Mouse (Mus musculus): Measurements from ENCODE around the gene Vps11.
"Not testable (repeated sequence)": the region's sequence is repeated elsewhere in the genome, so short reads cannot be mapped to it uniquely, and the experiment has no call there.

Gene Vps11

DNA sequence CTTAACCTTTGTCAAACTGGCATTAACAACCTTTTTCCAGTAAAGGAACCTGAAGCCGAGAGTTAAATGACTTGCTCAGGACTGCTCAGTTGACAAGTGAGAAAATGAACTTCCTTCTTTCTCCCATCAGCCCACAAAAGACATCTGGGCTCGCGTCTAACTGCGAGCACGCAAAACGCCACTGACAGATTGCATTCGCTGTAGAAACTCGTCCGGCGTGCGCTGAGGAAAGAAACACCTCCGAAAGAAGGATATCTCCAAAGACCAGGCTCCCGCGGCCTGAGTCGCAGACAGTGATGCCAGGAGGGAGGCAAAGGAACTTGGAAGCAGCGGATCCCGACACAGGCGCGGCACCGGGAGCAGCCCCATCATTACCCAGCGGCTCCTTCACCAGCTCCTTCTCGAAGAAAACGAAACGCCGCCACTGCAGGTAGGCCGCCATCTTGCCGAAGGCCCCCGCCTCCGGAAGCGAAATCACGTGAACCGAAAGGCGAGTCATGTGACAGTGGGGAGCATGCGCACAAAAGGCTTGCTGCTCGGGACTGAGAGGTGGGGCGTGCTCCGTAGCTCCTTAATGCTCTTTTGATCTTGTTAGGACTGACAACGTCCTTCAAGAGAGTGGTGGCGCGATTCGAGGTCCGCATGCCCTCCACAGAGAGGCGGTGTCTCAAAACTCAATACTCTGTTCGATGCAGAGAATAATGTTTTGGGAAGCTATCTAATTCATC is at the start of gene Vps11:
TSS of gene Vps11 (minus strand) at position 481 of the 728 bp plus-strand sequence.
- peak; percentile 98 for DNase-seq (ENCODE audit: low read depth, low spot score)

DNA sequence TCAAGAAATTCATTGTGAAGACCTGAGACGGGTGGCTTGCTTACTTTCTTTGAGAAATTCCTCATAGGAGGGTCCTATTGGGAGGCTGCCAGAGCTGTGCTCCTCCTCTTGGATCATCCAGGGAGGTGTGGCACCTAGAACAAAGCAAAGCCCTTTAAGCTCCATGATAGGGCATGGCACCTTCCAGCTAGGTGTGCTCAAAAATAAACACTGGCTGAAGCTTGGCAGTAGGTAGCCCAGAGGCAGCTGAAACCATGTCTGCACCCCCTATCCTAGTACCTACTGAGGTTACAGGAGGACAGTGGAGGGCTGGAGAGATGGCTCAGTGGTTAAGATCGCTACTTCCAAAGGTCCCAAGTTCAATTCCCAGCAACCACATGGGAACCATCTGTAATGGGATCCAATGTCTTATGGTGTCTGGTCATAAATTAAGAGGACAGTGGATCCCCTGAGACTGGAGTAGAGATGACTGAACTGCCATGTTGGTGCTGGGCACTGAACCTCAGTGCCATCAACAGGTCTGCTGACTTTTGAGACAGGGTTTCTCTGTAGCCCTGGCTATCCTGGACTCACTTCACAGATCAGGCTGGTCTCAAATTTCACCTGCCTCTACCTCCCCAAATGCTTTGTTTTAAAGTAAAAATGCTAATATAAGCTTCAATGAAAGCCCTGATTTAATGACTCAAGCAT is 49.3 kb upstream of the Vps11 start:
- peak; percentile 75 for DNase-seq (ENCODE audit: low read depth, low spot score)

DNA sequence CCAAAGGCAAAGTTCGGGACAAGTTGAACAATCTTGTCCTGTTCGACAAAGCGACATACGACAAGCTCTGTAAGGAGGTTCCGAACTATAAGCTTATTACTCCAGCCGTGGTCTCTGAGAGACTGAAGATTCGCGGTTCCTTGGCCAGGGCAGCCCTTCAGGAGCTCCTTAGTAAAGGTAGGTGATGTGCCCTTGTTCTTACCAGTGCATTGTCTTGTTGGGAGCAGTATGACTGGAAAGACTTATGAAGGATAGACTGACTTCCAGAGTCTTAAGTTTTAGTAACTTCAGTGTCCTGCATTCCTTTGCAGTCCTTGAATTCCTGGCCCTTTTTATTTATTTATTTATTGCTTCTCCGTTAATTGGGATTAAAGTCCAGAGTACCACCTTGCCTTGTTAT is 47.2 kb upstream of the Vps11 start:
- DNase-seq (ENCODE audit: low read depth, low spot score): not testable (repeated sequence)

DNA sequence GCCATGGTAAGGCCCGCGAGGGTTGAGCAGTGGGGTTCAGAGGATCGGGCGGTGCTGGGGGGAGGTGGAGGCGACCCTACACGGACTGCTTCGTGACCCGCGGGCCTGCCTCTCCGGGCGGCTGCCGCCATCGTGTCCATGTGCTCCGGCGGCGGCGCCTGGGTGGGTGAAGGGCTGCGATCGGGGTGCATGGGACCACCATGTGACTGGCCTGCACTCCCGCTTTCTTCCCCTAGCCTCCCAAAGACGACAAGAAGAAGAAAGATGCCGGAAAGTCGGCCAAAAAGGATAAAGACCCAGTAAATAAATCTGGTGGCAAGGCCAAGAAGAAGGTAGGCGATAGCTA is 46.3 kb upstream of the Vps11 start:
- no peak for DNase-seq (ENCODE audit: low read depth, low spot score)

DNA sequence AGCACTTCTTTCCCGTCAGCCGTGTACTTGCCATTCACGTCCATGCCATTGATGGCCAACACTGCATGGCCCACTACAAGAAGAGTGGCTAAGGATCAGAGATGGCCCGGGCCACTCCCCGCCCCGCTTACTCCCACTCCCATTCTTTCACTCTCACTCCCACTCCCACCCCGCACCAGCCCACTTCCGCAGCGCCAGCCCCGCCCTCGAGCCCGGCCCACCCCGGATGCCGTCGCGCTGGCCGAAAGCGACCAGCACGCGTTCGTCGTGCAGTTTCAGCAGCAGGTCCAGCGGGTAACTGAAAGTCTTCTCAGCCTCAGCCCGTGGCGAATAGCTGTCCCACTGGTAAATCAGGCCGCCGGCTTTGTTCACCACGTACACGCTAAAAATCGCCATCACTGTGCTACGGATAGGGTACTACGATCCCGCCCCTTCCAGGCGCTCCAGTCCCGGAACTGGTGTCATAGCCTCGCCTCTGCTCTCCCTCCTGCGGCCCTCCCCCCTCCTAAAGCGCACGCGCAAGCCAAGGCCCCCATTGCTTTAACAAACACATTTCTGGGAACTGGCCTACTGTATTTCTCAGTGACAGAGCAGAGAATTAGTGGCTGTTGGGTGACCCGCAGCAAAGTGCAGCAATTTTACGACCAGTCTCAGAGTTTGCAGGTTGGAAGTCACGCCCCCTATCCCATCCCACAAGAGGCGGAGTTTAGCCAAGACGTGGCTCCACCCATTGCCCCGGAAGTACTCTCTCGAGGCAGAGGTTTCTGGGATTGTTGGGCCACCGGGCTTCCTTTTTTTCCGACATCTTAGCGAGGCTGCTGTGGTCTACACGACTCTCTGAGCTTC is 45.7 kb upstream of the Vps11 start, which contains the start of the genes Rps25 and Trappc4:
TSS of gene Rps25 (plus strand) at position 234 of the 846 bp plus-strand sequence.
TSS of gene Trappc4 (minus strand) at position 695 of the 846 bp plus-strand sequence.
- peak; percentile 96 for DNase-seq (ENCODE audit: low read depth, low spot score)

DNA sequence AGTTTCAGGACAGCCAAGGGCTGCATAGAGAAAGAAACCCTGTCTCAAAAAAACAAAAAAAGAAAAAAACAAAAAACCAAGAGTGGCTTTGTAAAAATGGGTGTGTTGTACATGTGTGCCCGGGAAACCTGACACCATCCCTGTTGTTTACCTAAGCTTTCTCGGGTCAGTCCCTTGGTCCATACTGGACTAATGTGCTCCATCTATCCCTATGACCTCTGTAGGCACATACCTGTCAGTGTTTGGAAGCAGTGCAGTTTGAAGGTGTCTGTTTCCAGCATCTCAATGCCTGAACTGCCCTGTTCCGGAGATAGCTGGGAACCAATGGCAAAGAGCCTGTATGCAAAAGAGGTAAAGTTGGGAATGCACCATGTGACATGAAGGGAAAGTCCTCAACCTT is 43.5 kb upstream of the Vps11 start:
- no peak for DNase-seq (ENCODE audit: low read depth, low spot score)

DNA sequence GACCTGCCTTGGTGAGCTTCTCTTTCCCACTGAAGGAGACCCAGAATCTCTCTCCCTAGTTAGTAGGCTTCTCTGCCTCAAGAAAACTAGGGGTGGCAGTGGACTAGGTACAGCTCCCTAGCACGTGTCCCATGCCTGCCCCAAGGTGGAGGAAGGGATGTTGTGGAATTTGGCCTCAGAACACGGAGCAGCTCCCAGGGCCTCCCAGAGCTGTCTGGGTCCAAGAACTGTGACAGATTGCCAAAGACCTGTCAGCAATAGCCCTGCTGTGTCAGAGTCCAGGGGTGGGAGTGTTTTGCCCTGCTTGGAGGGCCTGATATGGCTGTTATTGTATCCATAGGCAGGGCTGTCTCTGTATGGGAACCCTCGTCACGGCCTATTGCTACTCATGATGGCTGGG is 39.6 kb upstream of the Vps11 start:
- DNase-seq (ENCODE audit: low read depth, low spot score): no peak

DNA sequence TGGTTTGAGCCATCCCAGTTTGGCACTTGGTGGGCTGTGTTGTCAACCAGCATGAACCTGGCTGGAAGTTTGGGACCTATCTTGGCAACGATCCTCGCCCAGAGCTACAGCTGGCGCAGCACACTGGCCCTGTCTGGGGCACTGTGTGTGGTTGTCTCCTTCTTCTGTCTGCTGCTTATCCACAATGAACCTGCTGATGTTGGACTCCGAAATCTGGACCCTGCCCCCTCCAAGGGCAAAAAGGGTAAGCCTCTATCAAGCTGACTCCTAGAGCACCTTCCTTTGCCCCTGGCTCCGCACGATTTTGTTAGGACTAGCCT is 38.3 kb upstream of the Vps11 start:
- DNase-seq (ENCODE audit: low read depth, low spot score): no peak

DNA sequence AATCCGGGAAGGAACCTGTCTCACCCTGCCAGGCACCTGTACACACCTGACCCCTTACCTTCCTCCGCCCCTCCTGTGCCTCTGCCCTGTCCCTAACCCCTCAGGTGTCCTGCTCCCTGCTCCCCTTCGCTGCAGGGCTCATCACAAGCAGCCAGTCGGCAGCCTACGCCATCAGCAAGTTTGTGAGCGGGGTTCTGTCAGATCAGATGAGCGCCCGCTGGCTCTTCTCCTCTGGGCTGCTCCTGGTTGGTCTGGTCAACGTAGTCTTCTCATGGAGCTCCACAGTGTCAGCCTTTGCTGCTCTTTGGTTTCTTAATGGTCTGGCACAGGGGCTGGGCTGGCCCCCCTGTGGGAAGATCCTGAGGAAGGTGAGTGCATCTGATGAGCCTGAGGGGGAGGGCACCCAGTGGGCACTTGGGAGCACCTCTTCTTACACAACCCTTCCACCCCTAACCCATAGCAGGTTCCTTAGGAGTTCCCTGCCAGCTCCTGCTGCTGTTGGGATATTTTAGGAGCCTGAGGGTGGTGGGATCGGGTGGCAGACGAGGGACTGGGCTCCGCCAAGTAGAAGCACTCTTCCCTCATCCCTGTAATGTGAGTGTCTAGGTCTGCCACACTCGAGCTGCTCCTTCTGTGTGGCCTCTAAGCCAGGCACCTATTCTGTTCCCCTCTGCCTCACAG is 37.8 kb upstream of the Vps11 start:
- DNase-seq (ENCODE audit: low read depth, low spot score): no peak

DNA sequence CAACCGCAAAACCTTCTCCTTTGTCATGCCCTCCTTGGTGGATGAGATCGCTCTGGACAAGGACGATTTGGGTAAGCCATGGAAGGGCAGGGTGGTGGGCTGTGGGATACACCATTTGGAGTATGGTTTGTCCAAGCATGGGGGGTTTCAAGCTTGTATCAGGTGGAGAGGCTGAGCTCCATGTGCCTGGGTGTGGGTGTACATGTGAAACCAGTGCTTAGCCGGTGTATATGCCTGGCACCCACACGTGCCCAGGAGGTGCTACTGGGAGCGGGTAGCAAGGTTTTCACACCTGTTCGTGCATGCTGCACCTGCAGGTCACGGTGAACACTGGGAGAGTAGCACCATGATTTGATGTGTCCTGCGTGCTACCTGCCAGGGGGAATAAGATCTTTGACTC is 37.1 kb upstream of the Vps11 start:
- DNase-seq (ENCODE audit: low read depth, low spot score): no peak

DNA sequence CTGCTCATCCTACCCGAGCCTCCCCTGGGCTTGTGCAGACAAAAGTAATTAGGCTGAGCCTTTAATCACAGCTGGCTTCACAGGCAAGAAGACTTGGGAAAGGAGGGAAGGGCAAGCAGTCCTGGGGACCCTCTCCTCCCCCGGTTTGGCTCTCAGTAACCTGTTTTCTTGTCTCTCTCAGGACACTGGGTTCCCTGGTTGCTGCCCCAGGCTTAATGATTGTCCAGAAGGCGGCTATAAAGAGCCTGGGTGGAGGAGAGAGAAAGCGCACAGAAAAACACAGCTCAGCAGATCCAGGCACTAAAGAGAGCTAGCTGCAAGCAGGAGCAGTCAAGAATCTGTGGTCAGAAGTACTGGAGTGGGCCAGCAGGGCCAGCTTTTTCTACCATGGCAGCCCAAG is 36.6 kb upstream of the Vps11 start:
- DNase-seq (ENCODE audit: low read depth, low spot score): no peak

DNA sequence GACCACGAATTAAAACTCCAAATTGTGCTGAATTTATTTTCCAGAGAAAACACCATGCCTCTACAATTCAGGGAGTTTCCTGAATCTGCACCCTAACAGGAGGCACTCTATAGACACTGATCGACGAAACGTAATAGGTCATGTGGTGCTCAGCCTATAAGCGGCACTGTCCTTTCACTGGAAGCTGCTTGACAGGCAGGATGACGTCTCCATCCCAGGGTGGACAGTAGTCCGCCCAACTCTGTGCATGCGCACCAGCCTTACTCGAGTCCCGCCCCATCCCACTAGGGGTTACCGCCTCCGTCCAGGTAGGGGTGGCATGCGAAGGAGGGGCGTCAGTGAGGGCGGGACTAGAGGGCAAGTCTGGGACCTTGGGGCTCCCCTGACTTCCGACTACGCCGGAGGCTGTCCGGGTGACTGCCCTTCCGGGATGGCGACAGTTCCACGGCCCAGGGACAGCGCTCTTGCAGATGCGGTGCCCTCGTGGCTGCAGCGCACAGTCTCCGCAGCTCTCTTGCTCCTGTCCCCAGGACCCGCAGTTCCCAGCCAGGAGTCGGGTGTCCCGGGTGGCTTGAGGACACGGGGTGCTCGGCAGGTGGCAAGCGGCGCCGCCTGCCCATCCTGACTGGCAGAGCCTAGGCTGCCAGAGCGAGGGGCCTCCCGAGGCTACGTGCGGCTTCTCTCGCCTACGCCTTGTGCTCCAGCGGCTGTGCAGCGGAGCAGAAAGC is 35.4 kb upstream of the Vps11 start, which contains the start of gene Slc37a4:
TSS of gene Slc37a4 (plus strand) at position 169 of the 728 bp plus-strand sequence.
- peak; percentile 91 for DNase-seq (ENCODE audit: low read depth, low spot score)

DNA sequence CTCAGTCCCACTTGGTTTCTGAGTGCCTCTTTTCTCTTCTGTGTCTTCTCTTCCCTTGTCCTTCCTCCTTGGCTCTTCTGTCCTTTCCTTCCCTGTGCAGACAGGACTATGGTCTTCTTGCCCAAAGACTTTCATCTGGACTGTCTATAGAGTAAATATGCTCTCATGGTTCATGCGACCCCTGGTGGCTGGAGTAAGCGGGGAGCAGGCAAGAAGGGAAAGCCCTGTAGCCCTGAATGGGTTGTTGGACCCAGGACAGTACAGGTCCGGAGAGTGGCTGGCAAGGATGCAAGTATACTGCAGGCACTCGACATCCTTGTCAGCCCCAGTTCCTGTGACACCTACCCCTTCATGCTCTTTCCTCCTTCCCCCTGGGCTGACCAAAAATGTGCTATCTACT is 30.0 kb upstream of the Vps11 start:
- peak; percentile 79 for DNase-seq (ENCODE audit: low read depth, low spot score)

DNA sequence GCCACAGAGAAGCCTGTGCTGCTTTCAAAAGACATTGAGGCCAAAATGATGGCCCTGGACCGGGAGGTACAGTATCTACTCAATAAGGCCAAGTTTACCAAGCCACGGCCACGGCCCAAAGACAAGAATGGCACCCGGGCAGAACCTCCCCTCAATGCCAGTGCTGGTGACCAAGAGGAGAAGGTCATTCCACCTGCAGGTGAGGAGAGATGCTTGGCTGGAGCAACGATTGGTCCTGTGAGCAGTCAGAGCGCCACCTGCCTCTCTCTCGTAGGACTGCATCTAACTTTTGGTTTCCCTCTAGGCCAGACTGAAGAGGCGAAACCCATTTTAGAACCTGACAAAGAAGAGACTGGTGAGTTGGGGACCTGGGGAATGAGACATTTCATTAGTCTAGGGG is 27.8 kb upstream of the Vps11 start:
- DNase-seq (ENCODE audit: low read depth, low spot score): peak; percentile 81

DNA sequence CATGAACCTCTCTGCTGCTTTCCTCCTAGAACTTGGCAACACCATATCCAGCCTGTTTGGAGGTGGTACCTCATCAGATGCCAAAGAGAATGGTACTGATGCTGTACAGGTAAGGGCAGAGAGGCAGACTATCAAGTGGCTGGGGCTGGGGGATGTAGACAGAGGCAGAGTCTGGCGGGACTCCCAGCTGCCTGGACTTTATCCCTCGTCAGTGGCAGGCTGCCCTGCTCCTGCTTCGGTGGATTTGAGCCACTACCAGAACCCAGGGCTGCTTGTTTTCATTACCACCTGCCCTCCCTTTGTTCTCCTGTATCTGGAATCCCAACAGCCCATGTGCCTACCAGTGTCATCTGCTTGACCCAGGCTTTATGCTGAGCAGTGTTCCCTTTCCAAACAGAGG is 25.8 kb upstream of the Vps11 start:
- no peak for DNase-seq (ENCODE audit: low read depth, low spot score)

DNA sequence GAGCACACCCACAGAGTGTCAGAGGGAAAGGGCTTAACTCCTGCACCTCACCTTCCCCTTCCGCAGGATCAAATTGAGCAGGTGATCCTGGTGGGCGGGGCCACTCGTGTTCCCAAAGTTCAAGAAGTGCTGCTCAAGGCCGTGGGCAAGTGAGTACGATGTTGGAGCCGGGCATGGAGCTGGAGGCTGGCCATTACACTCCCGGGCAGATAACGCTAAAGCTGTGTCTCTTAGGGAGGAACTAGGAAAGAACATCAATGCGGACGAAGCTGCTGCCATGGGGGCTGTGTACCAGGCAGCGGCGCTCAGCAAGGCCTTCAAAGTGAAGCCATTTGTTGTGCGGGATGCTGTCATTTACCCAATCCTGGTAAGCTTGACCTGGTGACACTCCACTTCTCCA is 23.1 kb upstream of the Vps11 start:
- DNase-seq (ENCODE audit: low read depth, low spot score): no peak

DNA sequence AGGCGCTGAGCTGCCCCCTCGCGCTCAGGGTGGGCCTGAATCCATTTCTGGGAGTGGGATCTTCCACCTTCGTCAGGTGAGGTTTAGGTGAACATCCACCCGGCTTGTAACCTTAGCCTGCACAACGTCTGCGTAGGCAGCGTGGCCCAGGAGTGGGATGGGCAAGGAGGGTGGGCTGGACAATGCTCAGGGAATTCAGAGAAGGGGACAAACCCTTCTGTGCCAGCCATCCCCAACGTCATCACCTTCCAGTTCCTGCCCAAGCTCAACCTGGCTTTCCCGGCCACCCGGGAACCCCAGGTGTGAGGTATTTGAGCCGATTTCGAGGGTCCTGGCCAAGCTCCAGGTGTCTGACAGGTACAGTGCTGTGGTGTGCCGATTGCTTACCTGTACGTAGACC is 18.4 kb upstream of the Vps11 start:
- no peak for DNase-seq (ENCODE audit: low read depth, low spot score)

DNA sequence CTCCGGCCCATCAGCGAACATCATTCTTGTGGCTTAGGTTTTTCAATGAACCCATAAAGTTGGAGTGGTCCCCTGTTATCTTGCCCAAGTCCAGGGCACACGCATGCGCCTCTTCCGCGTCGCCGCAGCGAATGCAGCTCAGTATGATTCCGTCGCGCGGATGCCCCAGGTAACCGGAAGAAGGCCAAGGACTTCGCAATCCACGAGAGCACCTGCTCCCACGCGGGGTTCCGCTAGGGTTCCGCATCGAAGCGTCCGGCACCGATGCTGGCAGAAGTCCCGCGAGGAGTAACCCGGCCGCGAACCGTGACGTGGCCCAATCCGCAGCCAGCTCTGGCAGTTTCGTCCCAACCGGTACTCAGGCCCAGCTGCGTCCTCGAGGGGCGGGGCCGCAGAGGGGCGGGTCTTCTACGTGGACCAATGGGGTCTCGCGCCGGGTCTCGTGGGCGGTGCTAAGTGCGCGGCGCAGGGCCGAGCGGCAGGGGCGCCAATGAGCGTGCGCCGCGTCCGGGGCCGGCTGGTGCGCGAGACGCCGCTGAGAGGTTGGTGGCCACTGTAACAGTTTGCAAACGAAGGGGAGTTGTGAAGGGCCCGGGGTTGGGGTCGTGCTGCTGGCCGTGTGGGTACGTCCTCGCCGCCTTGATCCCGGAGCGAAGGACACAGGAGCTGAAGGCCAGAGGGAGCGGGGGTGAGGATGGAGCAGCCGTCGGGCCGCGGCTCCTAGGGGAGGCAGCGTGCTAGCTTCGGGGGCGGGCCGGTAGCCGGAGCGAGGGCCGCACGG is 17.8 kb upstream of the Vps11 start, which contains the start of gene Hyou1:
TSS of gene Hyou1 (plus strand) at position 437 of the 781 bp plus-strand sequence.
- peak; percentile 99 for DNase-seq (ENCODE audit: low read depth, low spot score)

DNA sequence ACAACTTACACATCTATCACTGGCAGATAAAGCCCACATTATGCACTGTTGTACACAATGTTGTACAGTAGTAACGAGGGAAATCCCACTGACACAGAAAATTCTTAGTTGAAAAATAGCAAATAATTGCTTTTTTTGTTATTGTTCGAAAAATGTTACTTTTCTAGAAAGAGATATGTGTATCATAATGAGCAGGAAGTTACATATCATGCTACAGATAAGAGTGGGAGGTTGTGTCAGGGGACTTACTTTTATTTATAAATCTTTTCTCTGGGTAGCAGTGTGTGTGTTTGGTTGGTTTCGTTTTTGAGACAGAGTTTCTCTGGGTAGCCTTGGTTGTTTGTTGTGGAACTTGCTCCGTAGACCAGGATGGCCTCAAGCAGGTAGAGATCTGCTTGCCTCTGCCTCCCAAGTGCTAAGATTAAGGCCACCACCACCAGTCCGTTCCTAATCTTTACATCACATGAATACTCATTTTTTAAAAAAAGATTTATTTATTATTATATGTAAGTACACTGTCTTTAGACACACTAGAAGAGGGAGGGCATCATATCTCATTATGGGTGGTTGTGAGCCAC is 16.8 kb upstream of the Vps11 start:
- DNase-seq (ENCODE audit: low read depth, low spot score): no peak

DNA sequence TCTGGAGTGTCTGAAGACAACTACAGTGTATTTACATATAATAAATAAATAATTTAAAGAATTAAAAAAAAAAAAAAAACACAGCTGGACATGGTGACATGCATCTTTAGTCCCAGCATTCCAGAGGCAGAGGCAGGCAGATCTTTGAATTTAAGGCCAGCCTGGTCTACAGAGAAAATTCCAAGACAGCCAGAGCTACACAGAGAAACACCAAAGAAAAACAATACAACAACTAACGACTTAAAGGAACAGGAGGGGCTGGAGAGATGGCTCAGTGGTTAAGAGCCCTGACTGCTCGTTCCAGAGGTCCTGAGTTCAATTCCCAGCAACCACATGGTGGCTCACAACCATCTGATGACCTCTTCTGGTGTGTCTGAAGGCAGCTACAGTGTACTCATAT is 15.9 kb upstream of the Vps11 start:
- not testable (repeated sequence) for DNase-seq (ENCODE audit: low read depth, low spot score)

Data from ZHBTc4 (cell line).